Mouse (Mus musculus) embryonic facial prominence, embryonic 14.5 days (tissue): Measurements from ENCODE around the gene Pwp2. TPM values are rescaled to one million over a fixed set of nuclear protein-coding genes. Genes with fewer than 3 reads are reported as not detected.

ENCODE experiments used
- ATAC-seq: fragments of 200-750 bp; cut with Nextera tagmentation; 2 replicates; pipeline ENCODE4 v1.8.0; 2017; ENCODE audit warnings: low read depth, moderate number of reproducible peaks, moderate TSS enrichment
- DNase-seq: peaks from one replicate; pipeline ENCODE4 v3.0.0-alpha.2; 2015; ENCODE audit warnings: low spot score
- H3K27ac ChIP-seq: fragments of 300-500 bp; sonication (generic); replicated peaks from 2 replicates; pipeline ENCODE4 v1.5.1; 2014; ENCODE audit warnings: low read depth, mild to moderate bottlenecking, low read length, moderate library complexity
- H3K27me3 ChIP-seq: fragments of 300-500 bp; sonication (generic); replicated peaks from 2 replicates; pipeline ENCODE4 v1.6.1; 2014; ENCODE audit warnings: low read length; ENCODE audit not compliant: control insufficient read depth, insufficient read depth
- H3K36me3 ChIP-seq: fragments of 300-500 bp; sonication (generic); 2 replicates; pipeline ENCODE4 v1.6.1; 2014; ENCODE audit warnings: low read length, mixed read lengths; ENCODE audit not compliant: control insufficient read depth, insufficient read depth
- H3K4me1 ChIP-seq: fragments of 300-500 bp; sonication (generic); 2 replicates; pipeline ENCODE4 v1.6.1; 2014; ENCODE audit warnings: antibody characterized with exemption, low read length; ENCODE audit not compliant: control insufficient read depth, insufficient read depth
- H3K4me2 ChIP-seq: fragments of 300-500 bp; sonication (generic); 2 replicates; pipeline ENCODE4 v1.6.1; 2014; ENCODE audit warnings: low read depth, mild to moderate bottlenecking, low read length, moderate library complexity, mixed read lengths
- H3K4me3 ChIP-seq: fragments of 300-500 bp; sonication (generic); 2 replicates; pipeline ENCODE4 v1.5.1; 2014; ENCODE audit warnings: low read depth, mild to moderate bottlenecking, low read length
- H3K9ac ChIP-seq: fragments of 300-500 bp; sonication (generic); 2 replicates; pipeline ENCODE4 v1.6.1; 2014; ENCODE audit warnings: low read depth, mild to moderate bottlenecking, low read length, moderate library complexity, mixed read lengths
- H3K9me3 ChIP-seq: fragments of 300-500 bp; sonication (generic); 2 replicates; pipeline ENCODE4 v1.6.1; 2016; ENCODE audit warnings: low read length; ENCODE audit not compliant: control insufficient read depth
- WGBS: fragments of 180-500 bp; shearing (Covaris S2); extraction: QIAGEN DNeasy Blood & Tissue Kit; methylation state at CpG from one replicate; pipeline ENCODE4 v1.1.7; 2014; 5-methylcytosine and 5-hydroxymethylcytosine counted together
- polyA plus RNA-seq: library from polyadenylated mRNA; unstranded; fragments of >200 nt; fragmentation: Nextera tagmentation; extraction: Ambion mirVana; gene quantifications from 2 replicates; pipeline ENCODE4 v1.2.1, GENCODE M21; 2014

Pwp2 gene
- polyA plus RNA-seq, 1 experiment from 2014 or later = 16.0 TPM

DNA sequence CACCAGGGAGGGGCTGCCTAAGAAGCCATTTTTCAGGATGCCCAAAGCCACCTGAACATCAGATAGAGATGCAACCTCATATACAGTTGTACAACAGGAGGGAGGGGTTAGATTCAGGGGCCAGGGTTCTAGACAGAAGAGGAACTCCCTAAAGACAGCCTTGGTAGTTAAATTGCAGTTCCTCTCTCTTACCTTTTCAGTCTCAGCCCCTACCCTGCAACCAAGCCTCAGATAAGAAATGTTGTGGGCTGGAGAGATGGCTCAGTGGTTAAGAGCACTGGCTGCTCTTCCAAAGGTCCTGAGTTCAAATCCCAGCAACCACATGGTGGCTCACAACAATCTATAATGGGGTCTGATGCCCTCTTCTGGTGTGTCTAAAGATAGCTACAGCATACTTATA lies 17.2 kb downstream of the Pwp2 start:
- peaks cover 8% of the 10 kb centered on the region for H3K4me1 ChIP-seq
- no peak overlapping the region for H3K27ac ChIP-seq
- H3K4me2 ChIP-seq = no peak overlapping the region
- no peak overlapping the region for H3K9ac ChIP-seq
- no peaks in the 10 kb centered on the region for H3K9me3 ChIP-seq
- no peak overlapping the region for H3K4me3 ChIP-seq
- ATAC-seq (no peak), DNase-seq (no peak)
- no peaks in the 10 kb centered on the region for H3K27me3 ChIP-seq
- peaks cover 69% of the 10 kb centered on the region for H3K36me3 ChIP-seq

DNA sequence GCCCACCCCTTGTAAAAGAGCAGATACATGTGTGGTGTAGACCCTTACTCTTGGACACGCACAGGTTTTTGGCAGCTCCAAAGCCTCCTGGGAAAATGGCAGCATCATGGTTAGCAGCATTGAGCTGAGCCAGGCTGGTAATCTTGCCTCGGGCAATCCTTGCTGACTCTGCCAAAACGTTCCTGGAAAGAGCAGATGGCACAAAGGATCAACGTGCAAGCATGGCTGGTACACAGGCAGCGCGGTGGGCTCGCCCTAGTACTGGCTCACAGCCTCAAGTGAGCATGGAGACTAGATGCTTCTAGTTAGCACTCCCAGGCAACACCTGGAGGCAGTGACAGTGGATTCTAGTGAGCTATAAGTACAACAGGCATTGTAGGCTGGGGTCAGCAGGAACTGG lies 17.6 kb downstream of the Pwp2 start:
- H3K27ac ChIP-seq = no peak overlapping the region
- peaks cover 8% of the 10 kb centered on the region for H3K4me1 ChIP-seq
- peaks cover 69% of the 10 kb centered on the region for H3K36me3 ChIP-seq
- DNase-seq (no peak), ATAC-seq (no peak)
- H3K4me3 ChIP-seq = no peak overlapping the region
- H3K27me3 ChIP-seq = no peaks in the 10 kb centered on the region
- H3K9ac ChIP-seq = no peak overlapping the region
- no peaks in the 10 kb centered on the region for H3K9me3 ChIP-seq
- WGBS = 88% methylated on average over 7 of the region's 7 CpGs
- no peak overlapping the region for H3K4me2 ChIP-seq

DNA sequence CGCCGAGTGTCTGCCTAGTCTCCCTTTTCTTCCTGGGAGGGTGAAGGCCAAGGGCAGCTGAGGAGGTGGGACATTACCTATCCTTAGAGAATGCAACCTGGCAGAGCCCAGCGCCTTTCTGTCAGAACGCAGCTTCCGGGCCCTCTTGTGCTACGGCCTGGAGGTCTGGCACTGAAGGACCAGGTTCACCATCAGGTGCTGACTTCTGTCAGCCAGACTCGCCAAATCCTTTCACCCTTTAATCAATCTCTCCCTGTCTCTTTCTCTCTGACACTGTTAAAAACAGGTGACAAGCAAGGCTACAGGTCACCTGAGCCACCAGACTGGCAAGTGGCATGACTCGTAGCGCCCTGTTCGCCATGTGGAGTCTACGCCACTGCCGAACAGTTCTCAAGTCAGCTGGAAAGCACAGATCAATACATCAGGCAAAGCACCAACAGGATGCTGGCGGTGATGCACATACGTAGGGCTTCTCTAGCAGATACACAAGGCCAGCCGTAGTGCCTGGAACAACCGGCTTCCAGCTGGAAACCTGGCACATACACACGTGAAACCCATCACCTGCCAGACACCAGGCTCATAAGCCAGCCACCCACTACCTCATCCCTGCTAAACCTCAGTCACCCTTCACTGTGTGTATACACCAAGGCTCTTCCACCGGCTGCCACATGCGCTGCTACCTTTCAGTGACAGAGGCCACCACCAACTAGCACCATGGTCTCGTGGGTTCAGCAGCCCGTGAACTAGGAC lies 19.5 kb downstream of the Pwp2 start:
- 90% methylated on average over 21 of the region's 21 CpGs for WGBS
- Histone ChIP-seq H3K36me3 (peaks cover 66% of the 10 kb centered on the region), H3K4me2 (no peak overlapping the region)

DNA sequence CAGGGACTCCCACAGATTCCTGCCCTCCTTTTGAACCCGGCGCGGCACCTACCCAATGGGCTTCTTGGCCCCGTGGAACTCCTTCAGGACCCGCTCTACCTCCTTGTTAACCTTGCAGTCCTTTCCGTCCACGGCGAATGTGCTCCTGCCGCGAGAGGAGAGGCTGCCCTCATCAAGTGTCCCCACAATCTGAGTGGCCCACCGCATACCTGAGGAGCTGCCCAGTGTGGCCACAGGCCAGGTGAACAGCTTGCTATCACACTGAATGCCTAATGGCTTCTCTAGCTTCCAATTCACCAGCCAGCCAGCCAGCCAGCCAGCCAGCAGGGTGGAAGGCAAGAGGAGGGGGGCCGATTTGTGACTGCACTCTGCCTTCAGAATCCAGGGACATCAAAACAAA lies 20.2 kb downstream of the Pwp2 start:
- no peak overlapping the region for H3K9ac ChIP-seq
- H3K4me1 ChIP-seq = peaks cover 8% of the 10 kb centered on the region
- no peaks in the 10 kb centered on the region for H3K9me3 ChIP-seq
- WGBS = 92% methylated on average over 12 of the region's 12 CpGs
- ATAC-seq (no peak), DNase-seq (no peak)
- H3K4me3 ChIP-seq = no peak overlapping the region
- H3K4me2 ChIP-seq = no peak overlapping the region
- H3K27ac ChIP-seq = no peak overlapping the region
- peaks cover 66% of the 10 kb centered on the region for H3K36me3 ChIP-seq
- no peaks in the 10 kb centered on the region for H3K27me3 ChIP-seq

More for the DNA sequence above, 19.5 kb downstream of the Pwp2 start:
- no peak overlapping the region for H3K9ac ChIP-seq
- no peak overlapping the region for H3K27ac ChIP-seq
- ATAC-seq (no peak), DNase-seq (no peak)
- no peaks in the 10 kb centered on the region for H3K9me3 ChIP-seq
- H3K27me3 ChIP-seq = no peaks in the 10 kb centered on the region
- H3K4me3 ChIP-seq = no peak overlapping the region
- peaks cover 8% of the 10 kb centered on the region for H3K4me1 ChIP-seq

DNA sequence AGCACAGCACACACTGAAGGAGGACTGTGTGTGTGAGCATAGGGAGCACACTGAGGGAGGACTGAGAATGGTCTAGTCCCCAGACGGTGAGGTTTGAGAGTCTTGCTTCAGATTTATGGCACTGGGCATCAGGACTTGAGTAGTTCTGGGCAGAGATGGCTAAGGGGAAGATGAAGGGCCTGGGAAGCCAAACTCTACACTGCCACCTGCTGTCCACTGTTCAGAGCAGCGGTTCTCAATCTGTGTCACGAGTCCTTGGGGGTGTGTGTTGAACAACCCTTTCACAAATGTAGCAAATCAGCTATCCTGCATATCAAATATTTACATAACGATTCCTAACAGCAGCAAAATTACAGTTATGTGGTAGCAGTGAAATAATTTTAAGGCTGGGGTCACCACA lies 21.0 kb downstream of the Pwp2 start:
- Histone ChIP-seq H3K27me3 (no peaks in the 10 kb centered on the region), H3K9ac (no peak overlapping the region), H3K36me3 (peaks cover 66% of the 10 kb centered on the region), H3K4me1 (peaks cover 6% of the 10 kb centered on the region), H3K9me3 (no peaks in the 10 kb centered on the region), H3K4me2 (no peak overlapping the region), H3K27ac (no peak overlapping the region), H3K4me3 (no peak overlapping the region)
- 34% methylated on average over 4 of the region's 4 CpGs for WGBS
- DNase-seq (peak; percentile 59), ATAC-seq (no peak)

DNA sequence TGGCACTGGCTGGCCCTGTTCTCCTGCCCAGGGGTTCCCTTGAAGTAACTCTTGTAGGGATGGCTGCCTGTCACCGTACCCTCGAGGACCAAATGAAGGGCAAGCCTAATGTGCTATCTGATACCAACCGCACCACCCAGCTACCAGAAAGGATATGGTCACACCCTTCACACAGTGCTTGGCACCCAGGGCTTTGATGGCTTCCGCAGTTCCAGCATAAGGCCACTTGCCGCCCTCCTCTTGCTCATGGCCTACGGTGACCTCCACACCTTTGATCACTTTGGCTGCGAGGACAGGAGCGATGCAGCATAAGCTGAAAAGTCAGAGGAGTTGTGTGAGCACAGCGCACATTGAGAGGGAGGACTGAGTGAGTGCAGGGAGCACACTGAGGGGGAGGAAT lies 21.7 kb downstream of the Pwp2 start:
- Histone ChIP-seq H3K36me3 (peaks cover 66% of the 10 kb centered on the region), H3K4me1 (no peaks in the 10 kb centered on the region; the same call in 1 of the 2 replicates), H3K9me3 (no peaks in the 10 kb centered on the region), H3K27ac (no peak overlapping the region), H3K9ac (no peak overlapping the region), H3K4me3 (no peak overlapping the region), H3K27me3 (no peaks in the 10 kb centered on the region), H3K4me2 (no peak overlapping the region)
- ATAC-seq (no peak), DNase-seq (no peak)
- 87% methylated on average over 9 of the region's 9 CpGs for WGBS

DNA sequence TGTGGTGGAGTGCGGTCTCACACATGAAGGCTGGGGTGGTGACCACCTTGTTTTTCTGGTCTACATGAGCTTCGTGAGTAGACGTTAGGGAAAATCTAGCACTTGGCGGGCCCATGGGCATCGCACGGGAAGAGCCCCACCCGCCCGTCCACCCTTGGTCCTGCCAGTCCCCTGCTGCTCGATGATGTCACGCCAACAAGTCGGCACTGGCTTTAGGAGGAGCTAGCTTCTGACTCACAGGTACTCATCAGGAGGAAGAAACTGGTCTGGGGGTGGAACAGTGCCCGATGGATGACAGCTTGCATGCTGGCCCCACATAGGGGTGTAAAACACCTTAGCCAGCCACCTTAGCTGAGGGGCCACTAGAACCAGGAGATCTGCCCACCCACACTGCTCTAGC lies 22.3 kb downstream of the Pwp2 start:
- no peak overlapping the region for H3K4me2 ChIP-seq
- no peak overlapping the region for H3K27ac ChIP-seq
- ATAC-seq (no peak), DNase-seq (no peak)
- peaks cover 65% of the 10 kb centered on the region for H3K36me3 ChIP-seq
- no peak overlapping the region for H3K9ac ChIP-seq
- 93% methylated on average over 12 of the region's 12 CpGs for WGBS
- no peak overlapping the region for H3K4me3 ChIP-seq
- H3K27me3 ChIP-seq = no peaks in the 10 kb centered on the region
- H3K9me3 ChIP-seq = no peaks in the 10 kb centered on the region
- H3K4me1 ChIP-seq = no peaks in the 10 kb centered on the region

DNA sequence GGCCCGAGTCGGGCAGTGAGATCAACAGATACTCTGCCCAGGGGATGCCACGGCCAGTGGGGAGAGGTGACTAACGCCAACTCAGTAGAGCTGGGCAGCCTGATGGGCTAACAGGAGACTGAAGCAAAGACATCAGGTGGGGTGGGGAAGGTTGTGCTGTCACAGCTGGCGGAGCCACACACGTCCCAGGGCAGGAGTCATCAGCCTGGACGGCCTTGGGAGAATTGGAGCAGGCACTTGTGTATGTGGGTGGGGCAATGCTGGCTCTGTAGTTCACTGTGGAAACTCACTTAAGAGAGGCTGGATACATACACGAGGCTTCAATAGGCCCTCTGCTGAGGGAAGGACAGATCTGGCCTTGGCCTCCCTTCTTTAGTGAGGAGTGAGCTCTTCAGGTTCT lies 23.9 kb downstream of the Pwp2 start:
- no peaks in the 10 kb centered on the region for H3K9me3 ChIP-seq
- no peak overlapping the region for H3K4me2 ChIP-seq
- no peaks in the 10 kb centered on the region for H3K4me1 ChIP-seq
- no peak overlapping the region for H3K27ac ChIP-seq
- H3K36me3 ChIP-seq = peaks cover 50% of the 10 kb centered on the region
- no peaks in the 10 kb centered on the region for H3K27me3 ChIP-seq
- ATAC-seq (no peak), DNase-seq (no peak)
- no peak overlapping the region for H3K4me3 ChIP-seq
- no peak overlapping the region for H3K9ac ChIP-seq
- 81% methylated on average over 8 of the region's 8 CpGs for WGBS

DNA sequence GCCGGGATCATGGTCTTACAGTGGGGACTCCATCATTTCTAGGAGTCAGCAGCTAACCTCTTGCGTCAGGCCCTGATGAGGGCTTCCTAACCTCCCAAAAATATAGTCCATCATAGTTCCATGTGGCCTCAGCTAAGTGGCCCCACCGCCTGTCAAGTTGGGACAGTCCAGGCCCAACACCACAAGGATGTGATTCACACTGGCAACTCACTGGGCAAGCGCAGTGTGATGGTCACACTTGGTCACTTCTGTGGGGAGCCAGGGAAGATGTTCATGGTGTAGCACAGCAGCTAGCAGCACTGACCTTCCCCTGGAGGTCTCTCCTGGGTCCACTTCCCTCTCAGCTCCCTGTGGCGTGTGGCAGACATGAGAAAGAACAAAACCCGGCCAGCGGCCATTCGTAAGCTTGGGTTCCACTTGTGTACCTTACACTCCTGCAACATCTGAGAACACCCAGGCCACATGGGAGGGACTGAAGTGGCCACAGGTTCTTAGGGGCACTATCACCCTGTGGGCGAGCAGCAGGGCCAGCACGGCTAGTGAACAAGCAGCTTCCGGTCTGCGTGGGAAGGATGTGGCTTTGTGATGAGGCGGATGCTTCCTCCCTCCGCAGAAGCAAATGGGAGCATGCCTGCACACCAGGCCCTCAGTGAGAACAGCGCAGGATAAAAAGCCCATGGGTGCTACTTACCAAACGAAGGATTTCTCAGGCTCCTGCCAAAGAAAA lies 24.4 kb downstream of the Pwp2 start:
- ATAC-seq = 0 out of 2 replicates have a peak, but pooled peaks have one; percentile 7
- WGBS = 87% methylated on average over 15 of the region's 16 CpGs

More for the DNA sequence above, 24.4 kb downstream of the Pwp2 start:
- Histone ChIP-seq H3K9me3 (no peaks in the 10 kb centered on the region), H3K27me3 (no peaks in the 10 kb centered on the region), H3K4me1 (no peaks in the 10 kb centered on the region), H3K36me3 (peaks cover 44% of the 10 kb centered on the region), H3K27ac (no peak overlapping the region), H3K4me2 (no peak overlapping the region), H3K4me3 (no peak overlapping the region), H3K9ac (no peak overlapping the region)
- DNase-seq = no peak
